Mouse (Mus musculus): ENCODE results near the gene Srpk2.
"Not testable (repeated sequence)": the region's sequence is repeated elsewhere in the genome, so short reads cannot be mapped to it uniquely, and the experiment has no call there.

Srpk2 gene

DNA sequence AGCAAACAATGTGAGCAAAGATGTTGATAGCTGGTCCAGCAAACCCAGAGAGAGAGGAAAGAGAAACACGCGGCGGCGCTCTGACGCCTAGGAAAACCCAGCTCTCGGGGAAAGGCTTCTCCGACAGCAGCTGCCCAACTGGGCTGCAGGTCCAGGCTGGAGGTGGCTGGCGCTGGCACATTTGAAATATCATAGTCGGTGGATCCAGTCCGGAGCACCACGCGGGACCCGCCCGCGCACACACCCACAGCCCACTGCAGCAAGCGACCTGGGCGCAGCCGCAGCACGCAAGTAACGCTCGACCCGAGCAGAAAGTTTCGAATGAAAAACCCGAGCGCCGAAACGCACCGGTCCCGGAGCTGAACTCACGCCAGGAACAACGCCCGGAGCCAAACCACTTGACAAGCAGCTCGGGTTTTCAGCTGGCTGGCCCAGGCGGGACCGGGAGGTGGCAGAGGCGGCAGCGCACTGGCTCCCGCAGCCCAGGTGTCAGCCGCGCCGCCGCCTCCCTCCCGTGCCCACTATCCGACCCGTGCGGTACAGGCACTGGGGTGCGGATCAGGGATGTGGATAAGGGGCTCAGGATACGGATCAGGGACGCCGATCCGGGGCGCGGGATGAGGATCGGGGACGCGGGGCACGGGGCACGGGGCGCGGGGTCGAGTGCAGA is 9.5 kb downstream of the Srpk2 start:
- peak; percentile 48 for DNase-seq (ENCODE audit: low read depth, low spot score)

DNA sequence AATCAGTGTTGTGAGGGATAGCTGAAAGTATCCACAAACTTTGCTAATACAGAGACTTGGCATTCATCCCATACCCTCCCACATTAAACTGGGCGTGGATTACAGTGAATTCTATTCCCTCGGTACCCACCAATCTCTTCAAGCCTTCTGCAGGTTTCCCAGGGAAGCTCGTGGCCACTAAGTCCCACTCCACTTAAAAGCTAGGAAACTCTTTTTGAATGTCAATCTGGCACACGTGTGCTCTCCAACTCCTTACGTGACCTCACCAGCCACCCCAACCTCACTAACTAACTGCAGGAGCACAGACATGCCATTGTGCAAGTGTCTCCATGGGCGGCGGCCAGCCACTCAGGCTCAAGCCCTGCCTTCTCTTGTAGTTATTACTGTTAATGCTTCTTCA is 12.3 kb downstream of the Srpk2 start:
- DNase-seq (ENCODE audit: low read depth, low spot score), result peak; percentile 25

DNA sequence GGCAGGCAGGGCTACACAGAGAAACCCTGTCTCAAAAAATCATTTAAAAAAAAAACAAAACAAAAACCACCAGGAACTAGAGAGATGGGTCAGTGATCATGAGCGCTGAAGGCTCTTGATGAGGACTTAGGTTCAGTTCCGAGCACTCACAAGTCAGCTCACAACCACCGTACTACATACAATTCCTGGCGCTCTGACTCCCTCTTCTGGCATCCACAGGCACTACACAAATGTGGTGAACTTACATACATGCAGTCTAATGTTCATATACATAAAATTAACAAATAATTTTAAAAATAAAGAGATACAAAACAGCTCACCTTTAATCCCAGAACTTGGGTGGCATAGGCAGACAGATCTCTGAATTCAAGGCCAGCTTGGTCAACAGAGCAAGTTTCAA is 13.5 kb downstream of the Srpk2 start:
- DNase-seq (ENCODE audit: low read depth, low spot score), result no peak

DNA sequence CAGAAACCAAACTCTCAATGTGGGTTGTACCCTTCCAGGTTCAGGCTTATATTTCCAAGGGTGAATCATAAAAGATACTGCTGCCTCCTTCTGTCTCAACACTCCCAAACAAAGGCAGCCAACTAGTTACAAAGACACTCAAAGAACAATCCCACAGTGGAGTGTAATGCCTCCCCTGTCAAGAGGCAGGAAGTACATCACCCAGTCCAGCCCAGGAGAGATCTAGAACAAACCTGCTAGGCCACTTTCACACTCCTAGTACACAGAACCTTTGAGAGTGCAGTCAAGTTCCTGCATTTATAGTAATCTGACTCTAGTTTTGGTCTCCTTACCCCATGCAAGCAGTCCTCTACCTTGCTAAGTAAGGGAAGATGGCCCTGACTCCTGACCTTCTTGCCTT is 18.5 kb downstream of the Srpk2 start:
- DNase-seq (ENCODE audit: low read depth, low spot score), result no peak

DNA sequence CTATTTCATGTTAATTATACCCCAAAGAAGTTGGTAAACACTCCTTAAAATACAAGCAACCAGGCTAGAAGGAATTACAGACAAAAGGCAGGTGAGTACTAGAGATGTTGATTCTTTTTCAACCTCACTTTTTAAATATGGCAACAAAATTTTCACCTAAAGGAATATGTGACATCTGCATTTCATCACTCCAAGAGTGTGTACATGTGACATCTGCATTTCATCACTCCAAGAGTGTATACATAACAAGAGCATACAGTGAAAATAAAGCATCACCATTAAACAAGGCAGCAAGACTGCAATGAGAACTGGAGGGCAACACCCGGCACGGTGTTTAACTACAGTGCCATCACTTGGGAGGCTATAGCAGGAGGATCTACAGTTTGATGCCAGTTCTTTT is 23.2 kb downstream of the Srpk2 start:
- DNase-seq (ENCODE audit: low read depth, low spot score), result peak; percentile 37

DNA sequence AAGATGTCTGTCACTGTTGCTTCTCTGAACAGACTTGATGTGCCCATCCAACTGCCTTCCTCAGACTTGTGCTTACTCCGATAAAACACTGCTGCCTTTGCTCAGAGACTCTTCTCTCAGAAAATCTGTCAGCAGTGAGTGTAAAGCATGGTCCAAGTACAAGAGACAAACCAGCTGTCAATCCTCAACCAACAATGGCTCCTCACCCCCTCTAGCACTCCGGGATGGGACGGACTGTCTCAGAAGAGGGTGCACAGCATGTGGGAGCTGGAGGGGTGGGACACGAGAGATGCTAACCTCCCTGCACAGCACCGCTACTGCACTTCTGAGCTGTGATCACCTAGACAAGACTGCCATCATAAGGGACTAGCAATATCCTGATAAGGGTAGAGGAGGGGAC is 26.4 kb downstream of the Srpk2 start:
- no peak for DNase-seq (ENCODE audit: low read depth, low spot score)

DNA sequence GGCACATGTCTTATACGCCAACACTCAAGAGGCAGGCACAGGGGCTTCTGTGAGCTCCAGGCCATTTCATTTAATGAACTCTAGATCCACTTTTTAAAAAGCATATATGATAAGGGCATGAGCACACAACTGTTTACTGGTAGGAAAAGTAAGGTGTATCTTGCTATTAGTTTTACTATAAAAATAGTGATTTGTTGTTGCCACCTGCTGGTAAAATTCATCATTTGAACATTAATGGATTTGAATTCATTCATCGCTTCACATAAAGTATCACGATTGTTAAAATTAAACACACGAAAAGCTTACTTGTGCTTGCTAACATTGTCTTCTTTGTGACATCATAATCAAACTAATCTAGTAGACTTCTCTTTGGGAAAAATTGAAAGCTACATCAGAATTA is 27.8 kb downstream of the Srpk2 start:
- no peak for DNase-seq (ENCODE audit: low read depth, low spot score)

DNA sequence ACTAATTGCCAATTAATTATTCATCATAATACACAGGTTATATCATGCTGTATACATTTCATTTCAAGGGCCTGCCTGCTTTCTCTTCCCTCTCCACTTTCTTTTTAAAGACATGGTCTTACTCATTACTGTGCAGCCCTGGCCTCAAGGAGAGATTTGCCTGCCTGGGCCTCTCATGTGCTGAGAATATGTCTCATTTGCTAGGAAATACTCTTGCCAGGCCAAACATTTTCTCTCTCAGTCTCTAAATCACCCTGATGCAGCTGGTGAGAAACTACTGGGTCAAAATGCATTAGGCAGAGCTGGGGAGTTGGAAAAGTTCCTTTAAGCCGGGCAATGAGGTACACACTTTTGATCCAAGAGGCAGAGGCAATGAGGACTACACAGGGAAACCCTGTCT is 29.4 kb downstream of the Srpk2 start:
- no peak for DNase-seq (ENCODE audit: low read depth, low spot score)

DNA sequence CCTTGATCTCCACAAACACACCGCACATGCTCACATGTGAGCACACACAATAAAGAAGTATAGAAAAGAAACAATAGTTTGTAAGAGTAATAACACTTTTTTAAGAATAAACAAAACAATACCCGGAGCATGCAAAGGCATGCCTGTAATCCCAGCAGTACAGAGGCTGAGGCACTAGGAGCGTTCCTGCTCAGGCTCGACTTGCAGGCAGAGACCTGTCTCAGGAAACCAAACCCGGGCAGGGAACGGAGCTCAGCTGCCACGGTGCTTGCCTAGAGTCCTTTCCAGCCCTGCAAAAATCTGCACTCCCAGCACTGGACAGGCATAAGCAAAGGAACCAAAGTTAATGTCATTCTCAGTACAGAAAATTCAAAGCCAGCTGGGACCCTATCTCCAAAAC is 32.1 kb downstream of the Srpk2 start:
- no peak for DNase-seq (ENCODE audit: low read depth, low spot score)

DNA sequence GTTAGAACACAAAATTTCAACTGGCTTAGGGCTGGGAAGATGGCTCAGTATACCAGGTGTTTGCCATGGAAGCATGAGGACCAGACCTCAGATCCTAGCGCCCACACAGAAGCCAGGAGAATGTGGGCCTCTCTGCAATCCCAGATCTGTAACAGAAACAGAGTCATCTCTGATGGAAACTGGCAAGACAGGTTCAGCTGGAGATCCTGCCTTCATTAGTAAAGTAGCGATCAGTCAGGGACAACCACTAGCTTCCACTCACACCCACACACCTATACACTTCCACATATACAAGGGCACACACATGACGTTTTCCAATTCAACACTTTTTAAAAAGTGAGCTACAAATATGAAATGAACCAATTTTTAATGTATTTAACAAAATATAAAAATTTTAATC is 32.6 kb downstream of the Srpk2 start:
- no peak for DNase-seq (ENCODE audit: low read depth, low spot score)

DNA sequence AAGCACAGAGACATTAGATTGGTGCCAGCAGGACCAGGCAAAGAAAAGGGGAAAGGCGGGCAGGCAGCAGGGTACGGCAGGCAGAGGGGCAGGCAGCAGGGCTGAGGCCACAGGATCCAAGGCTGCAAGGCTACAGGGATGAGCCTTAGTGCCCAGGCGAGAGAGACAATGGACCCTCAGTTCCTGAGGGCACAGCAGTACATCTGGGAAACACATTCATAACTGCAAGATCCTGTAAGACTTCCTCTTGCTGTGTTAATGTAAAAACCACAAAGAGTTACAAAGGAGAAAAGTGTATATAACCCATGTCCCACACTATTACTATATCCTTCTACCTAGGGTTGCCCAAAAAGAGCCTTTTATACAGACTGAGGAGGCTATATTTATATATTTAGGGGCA is 33.9 kb downstream of the Srpk2 start:
- peak; percentile 44 for DNase-seq (ENCODE audit: low read depth, low spot score)

DNA sequence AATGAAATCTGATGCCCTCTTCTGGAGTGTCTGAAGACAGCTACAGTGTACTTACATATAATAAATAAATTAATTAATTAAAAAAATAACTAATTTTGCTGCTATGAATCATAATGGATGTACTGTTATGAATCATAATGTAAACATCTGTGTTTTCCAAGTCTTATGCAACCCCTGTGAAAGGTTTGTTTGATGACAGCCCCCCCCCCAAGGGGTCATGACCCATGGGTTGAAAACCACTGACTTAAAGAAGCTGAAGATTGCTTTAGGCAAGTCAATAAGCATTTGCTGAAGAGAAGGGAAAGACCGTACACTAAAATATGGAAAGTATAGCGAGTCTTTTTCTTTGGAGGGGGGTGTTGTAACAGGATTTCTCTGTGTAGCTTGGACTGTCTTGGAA is 35.2 kb downstream of the Srpk2 start:
- DNase-seq (ENCODE audit: low read depth, low spot score), result no peak

DNA sequence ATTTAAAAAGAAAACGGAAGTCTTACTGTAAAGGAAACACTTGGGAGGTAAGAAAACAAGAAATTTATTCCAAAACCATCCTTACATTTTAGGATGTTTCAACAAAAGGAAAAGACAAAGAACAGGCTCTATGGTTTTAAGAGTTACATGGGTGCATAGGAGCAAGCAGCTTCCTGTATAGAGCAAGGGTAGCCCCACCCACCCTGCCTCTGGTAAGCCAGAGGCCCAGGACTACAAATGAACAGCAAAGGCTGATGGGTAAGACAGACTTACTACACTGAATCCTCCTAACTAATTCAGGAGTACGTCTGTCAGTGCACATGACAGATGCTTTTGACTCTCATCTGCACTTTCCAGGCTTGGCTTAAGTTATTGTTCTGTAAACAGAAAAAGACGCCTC is 38.7 kb downstream of the Srpk2 start:
- no peak for DNase-seq (ENCODE audit: low read depth, low spot score)

DNA sequence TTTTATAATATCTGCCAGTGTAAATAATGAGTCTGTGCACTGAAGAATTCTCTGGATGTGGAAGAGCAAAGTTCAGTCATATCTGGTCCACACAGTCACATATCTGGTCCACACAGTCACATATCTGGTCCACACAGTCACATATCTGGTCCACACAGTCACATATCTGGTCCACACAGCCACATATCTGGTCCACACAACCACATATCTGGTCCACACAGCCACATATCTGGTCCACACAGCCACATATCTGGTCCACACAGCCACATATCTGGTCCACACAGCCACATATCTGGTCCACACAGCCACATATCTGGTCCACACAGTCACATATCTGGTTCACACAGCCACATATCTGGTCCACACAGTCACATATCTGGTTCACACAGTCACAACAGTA is 45.2 kb downstream of the Srpk2 start:
- DNase-seq (ENCODE audit: low read depth, low spot score), result not testable (repeated sequence)

DNA sequence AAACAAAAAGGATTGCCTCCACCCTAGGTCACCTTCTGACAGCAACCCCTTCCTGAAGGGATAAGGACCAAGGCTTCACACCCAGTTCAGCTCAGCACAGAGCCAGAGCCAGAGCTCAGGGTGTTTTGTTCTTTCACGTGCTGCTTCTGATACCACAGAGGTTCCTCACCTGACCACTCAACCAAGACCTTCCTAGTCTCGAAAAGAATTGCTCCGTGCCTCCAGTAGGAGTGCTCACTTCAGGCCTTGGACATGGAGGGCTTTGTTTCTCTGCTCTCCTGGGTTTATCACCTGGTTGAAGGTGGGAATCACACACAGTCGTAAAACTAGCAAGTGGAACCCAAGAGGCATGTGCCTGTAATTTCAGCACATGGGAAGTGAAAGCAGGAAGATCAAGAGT is 46.4 kb downstream of the Srpk2 start:
- no peak for DNase-seq (ENCODE audit: low read depth, low spot score)

DNA sequence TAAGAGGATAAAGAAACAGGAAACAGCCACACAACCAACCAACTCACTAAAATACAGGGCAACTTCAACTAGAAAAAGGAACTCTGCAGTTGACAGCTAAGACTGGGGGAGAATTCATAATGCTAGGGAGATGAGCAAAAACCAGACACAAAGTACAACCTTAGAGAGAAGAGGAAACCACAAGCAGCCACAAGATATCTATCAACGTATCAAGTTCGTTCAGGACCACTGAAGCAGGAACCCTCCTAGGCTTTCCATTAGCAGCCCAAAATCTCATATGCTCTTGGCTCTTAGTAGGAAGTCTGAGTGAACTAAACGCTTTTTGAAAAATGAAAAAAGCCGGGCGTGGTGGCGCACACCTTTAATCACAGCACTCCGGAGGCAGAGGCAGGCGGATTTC is 47.1 kb downstream of the Srpk2 start:
- no peak for DNase-seq (ENCODE audit: low read depth, low spot score)

DNA sequence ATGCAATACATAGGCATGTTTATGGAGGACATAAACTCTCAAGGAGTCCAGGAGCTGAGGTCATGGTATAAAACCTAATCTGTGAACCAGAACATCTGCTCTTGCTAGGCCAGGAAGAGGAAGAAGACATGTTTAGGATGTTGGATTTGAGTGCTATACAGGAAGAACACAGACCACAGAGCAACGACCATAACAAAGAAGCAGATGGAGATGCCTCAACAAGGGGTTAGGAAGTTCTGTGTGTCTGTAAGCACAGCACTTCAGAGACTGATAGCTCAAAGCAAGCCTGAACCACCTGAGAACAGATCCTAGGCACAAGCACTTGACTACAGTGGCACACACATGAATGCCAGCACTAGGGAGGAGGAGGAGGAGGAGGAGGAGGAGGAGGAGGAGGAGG is 52.9 kb downstream of the Srpk2 start:
- DNase-seq (ENCODE audit: low read depth, low spot score), result no peak

DNA sequence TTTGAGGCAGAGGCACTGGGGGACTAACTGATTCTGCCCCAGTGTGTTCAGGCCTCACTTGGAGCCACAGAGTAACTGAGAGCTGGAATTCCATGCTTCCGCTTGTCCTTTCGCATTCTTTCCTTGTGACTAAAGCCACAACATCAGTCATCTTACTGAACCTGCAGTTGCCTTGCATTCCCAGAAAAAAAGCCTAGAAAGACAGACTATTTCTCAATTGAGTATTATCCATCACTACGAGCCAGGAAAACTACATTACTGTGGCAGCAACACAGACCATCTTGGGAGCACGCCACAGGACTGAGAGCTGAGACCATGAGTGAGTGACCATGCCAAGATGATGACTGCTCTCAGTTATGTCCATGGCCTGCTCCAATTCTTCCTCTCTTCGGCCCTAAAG is 57.2 kb downstream of the Srpk2 start:
- DNase-seq (ENCODE audit: low read depth, low spot score), result no peak

DNA sequence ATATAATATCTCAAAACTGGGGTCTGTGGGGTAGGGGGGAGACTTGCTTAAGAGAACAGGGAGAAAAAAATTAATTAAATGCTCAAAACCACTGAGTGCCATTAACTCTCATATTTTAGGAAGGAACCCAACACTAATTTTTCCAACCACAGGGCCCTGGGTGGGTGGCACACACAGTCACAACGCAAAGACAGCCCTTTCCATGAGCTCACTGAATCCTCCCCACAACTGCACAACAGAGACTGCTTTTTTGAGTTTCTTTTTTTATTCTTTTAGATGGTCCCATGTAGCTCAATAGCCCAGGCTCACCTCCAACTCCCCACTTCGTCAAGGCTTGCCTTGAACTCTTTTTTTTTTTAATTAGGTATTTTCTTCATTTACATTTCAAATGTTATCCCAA is 58.2 kb downstream of the Srpk2 start:
- DNase-seq (ENCODE audit: low read depth, low spot score), result no peak

DNA sequence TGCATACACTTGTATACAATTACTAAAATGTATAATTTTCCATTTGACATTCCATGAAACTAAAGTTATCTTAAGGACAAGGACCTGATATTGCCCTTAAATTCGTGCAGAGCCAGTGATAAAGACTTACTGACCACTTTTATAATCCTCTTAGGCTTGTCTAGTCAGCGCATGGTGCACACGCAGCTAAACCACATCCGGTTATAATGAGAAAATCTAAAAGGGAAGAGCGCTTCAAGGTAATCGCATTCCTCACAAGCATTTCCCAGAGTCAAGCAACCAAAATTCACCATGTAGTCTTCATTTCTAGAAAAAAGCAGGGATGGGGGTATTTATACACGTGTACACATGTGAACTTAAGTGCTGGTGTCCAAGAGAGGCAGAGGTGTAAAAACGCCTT is 63.8 kb downstream of the Srpk2 start:
- no peak for DNase-seq (ENCODE audit: low read depth, low spot score)

DNA sequence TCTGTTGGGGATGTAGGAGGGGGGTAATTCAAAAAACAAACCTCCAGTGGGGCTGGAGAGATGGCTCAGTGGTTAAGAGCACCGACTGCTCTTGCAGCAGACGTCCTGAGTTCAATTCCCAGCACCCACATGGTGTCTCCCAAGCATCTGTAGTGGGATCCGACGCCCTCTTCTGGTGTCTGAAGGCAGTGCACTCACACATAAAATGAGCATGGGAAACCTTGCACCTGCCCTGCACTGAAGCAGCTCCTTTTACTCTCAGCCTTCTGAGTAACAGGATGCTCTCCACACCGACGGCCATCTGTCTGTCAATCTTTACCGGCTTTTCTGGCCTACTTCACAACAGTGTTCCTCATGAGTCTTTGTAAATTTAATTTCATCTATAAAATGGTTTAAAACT is 65.8 kb downstream of the Srpk2 start:
- no peak for DNase-seq (ENCODE audit: low read depth, low spot score)

DNA sequence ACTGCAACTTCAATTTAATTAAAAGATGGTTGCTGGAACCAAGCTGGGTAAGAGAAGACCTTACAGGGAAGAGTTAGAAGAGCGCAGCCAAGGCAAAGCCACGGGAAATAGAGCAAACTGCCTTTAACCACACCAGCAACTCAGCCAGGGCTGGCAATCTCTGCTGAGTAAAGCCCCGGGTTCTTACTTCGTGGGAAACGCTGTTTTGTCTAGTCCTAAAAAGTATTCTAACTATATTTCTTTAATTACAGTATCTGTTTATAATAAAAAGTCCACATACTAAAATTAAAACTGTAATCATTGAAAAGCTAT is 67.4 kb downstream of the Srpk2 start:
- DNase-seq (ENCODE audit: low read depth, low spot score), result no peak

DNA sequence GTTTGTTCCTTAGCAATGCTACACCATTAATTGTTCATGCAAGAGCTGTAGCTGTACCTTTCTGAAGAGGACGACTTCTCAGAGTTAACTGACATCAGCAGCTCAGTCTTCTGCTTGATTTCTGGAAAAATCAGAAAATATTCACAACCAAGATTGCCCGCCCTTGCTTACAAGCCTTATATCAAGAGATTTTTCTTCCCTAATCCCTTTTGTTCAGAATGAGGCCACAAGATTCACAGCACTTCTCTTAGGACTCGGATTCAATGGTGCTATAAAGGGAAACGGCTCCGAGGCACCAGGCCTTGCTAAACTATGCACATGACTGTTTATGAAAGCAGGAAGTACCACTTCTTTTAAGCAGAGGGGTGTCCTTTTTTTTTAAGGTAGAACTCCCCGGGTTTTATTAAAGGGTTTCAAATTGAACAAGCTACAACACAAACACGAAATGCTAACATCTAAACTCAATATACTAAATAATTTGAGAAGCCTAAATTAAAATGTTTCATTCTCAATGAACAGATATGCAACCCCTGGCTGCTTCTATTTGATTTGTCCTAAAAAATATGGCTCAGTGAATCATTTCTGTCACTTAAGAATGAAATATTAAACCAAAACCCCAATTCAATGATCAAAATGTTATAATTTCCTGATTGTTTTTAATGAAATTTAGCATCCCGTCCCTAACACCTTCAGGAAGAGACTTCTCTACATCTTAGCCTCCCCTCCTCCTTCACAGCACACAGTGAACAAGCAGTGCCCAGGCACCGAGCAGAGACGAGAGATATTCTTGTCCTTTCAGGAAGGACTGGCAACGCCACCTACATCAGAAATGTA is 67.9 kb downstream of the Srpk2 start:
- DNase-seq (ENCODE audit: low read depth, low spot score), result peak; percentile 50

All from mesoderm, embryonic 11.5 days (tissue).